Mouse (Mus musculus): ENCODE measurements around the gene Tor1aip2. TPM values are rescaled to one million over a fixed set of nuclear protein-coding genes. Genes with fewer than 3 reads are reported as not detected.
A peak's percentile ranks its signal among the peaks of the same experiment; 100 is the strongest.

The Tor1aip2 gene
- 69.4 and 73.9 TPM in 2 replicates for polyA plus RNA-seq (2015; fragmentation: Nextera tagmentation; extraction: Ambion mirVana)

DNA sequence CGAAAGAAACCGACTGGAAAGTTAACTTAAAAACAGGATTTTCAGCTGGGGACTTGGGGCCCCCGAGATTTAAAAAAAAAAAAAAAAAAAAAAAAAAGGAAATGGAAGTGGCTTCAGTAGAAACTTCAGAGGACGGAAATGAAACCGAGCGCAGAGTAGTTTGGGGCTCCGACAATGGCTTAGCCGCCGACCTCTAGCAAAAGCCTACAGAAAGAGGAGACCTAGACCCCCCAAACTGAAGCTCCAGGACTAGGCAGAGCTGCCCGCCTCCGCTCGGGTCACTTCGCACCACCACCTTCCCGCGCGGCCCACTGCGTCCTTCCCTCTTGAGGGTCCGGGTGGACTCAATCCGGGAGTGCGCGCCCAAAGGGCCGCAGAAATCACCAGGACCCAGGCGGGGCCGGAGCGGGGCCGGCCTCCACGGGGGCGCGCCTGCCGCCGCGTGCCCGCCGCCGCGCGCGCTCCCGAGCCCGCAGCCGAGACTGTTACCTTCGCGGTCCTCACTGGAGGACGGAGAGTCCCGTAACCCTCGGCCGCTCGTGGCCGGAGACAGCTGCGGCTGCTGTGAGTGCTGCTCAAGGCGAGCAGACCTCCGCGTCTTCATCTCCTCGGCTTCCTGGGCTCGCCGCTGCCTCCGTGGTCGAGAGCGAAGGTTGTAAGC is at the start of gene Tor1aip2:
TSS of gene Tor1aip2 (plus strand) at position 135 of the 661 bp plus-strand sequence.
- under 1% methylated on average over 59 of the region's 59 CpGs for WGBS
- H3K9me3 ChIP-seq (ENCODE audit: control insufficient read depth, low read length) = no peaks in the 10 kb centered on the region
- H3K27ac ChIP-seq (ENCODE audit: low read length) = peak within 1 kb of the TSS; percentile 98
- peak; percentile 63 for ATAC-seq
- peaks cover 8% of the 10 kb centered on the region for H3K36me3 ChIP-seq (ENCODE audit: control insufficient read depth, insufficient read depth)
- peaks cover 10% of the 10 kb centered on the region for H3K4me1 ChIP-seq (replicated peaks; ENCODE audit: control insufficient read depth, insufficient read depth, low read length)
- H3K4me3 ChIP-seq (replicated peaks; ENCODE audit: low read length) = peak within 1 kb of the TSS; percentile 83
- peak within 1 kb of the TSS; percentile 64 for H3K4me2 ChIP-seq (ENCODE audit: low read length)
- H3K27me3 ChIP-seq (replicated peaks; ENCODE audit: control insufficient read depth, insufficient read depth, low read length) = no peaks in the 10 kb centered on the region
- H3K9ac ChIP-seq (replicated peaks; ENCODE audit: low read depth, low read length) = peak within 1 kb of the TSS; percentile 92

DNA sequence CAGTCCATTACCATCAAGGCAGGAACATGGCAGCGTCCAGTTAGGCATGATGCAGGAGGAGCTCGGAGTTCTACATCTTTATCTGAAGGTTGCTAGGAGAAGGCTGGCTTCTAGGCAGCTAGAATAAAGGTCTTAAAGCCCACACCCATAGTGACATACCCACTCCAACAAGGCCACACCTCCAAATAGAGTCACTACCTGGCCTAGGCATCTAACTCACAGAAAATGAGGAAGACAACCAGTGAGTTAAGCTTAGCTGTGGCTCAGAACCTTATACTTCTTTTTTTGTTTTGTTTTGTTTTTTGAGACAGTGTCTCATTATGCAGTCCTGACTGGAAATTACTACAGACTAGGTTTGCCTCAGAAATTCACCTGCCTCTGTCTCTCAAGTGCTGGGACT is 47.6 kb upstream of the Tor1aip2 start:
- Histone ChIP-seq H3K27me3 (replicated peaks; ENCODE audit: control insufficient read depth, insufficient read depth, low read length) (no peaks in the 10 kb centered on the region), H3K4me1 (replicated peaks; ENCODE audit: control insufficient read depth, insufficient read depth, low read length) (no peaks in the 10 kb centered on the region), H3K9me3 (ENCODE audit: control insufficient read depth, low read length) (no peaks in the 10 kb centered on the region), H3K36me3 (ENCODE audit: control insufficient read depth, insufficient read depth) (no peaks in the 10 kb centered on the region), H3K27ac (ENCODE audit: low read length) (no peak overlapping the region), H3K9ac (replicated peaks; ENCODE audit: low read depth, low read length) (no peak overlapping the region), H3K4me3 (replicated peaks; ENCODE audit: low read length) (no peak overlapping the region), H3K4me2 (ENCODE audit: low read length) (no peak overlapping the region)
- ATAC-seq = no peak
- 86% methylated on average over 2 of the region's 2 CpGs for WGBS

DNA sequence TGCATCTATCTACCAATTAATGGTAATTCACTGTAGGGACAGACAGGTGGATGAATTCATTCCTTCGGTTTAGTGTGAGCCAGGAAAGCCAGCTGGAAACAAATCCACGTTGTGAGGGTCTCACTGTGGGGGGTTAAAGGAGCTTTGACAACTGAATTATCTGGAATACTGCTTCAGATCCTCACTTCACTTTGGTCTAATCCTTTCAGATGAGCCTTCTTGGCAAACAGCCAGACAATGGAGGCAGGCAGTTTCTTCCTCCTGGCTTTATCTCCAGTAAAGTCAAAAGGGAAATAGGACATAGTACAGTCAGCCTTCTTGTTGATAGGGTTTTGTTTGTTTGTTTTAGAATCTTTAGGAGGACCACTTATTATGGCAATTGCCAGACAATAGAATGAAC is 45.8 kb upstream of the Tor1aip2 start:
- no peak overlapping the region for H3K4me3 ChIP-seq (replicated peaks; ENCODE audit: low read length)
- H3K9ac ChIP-seq (replicated peaks; ENCODE audit: low read depth, low read length) = no peak overlapping the region
- no peak overlapping the region for H3K27ac ChIP-seq (ENCODE audit: low read length)
- H3K9me3 ChIP-seq (ENCODE audit: control insufficient read depth, low read length) = no peaks in the 10 kb centered on the region
- WGBS = 0% methylated on average over 2 of the region's 2 CpGs
- no peak for ATAC-seq
- H3K4me2 ChIP-seq (ENCODE audit: low read length) = no peak overlapping the region
- no peaks in the 10 kb centered on the region for H3K27me3 ChIP-seq (replicated peaks; ENCODE audit: control insufficient read depth, insufficient read depth, low read length)
- no peaks in the 10 kb centered on the region for H3K36me3 ChIP-seq (ENCODE audit: control insufficient read depth, insufficient read depth)
- no peaks in the 10 kb centered on the region for H3K4me1 ChIP-seq (replicated peaks; ENCODE audit: control insufficient read depth, insufficient read depth, low read length)

DNA sequence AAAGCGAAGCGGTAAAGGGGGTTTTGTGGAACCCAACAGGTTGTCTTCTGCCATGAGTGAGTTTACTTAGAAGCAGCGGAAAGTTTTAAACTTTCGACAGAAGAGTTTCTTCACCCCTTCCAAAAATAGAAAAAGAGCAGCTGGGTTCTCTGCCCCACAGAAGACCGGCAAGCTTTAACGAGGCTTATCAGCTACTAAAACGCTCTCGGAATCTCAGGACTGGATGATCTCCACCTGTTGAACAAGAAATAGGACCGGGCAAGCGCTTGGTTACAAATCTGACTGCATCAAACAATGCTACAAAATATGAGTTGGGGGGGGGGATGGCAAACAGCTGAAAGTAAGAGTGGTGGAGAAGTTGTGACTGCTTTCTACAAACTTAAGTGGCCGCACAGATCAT is 44.8 kb upstream of the Tor1aip2 start:
- 60% methylated on average over 11 of the region's 11 CpGs for WGBS
- no peak for ATAC-seq
- Histone ChIP-seq H3K4me3 (replicated peaks; ENCODE audit: low read length) (no peak overlapping the region), H3K27ac (ENCODE audit: low read length) (no peak overlapping the region), H3K9ac (replicated peaks; ENCODE audit: low read depth, low read length) (no peak overlapping the region), H3K4me1 (replicated peaks; ENCODE audit: control insufficient read depth, insufficient read depth, low read length) (no peaks in the 10 kb centered on the region), H3K36me3 (ENCODE audit: control insufficient read depth, insufficient read depth) (no peaks in the 10 kb centered on the region), H3K9me3 (ENCODE audit: control insufficient read depth, low read length) (no peaks in the 10 kb centered on the region), H3K27me3 (replicated peaks; ENCODE audit: control insufficient read depth, insufficient read depth, low read length) (no peaks in the 10 kb centered on the region), H3K4me2 (ENCODE audit: low read length) (no peak overlapping the region)

DNA sequence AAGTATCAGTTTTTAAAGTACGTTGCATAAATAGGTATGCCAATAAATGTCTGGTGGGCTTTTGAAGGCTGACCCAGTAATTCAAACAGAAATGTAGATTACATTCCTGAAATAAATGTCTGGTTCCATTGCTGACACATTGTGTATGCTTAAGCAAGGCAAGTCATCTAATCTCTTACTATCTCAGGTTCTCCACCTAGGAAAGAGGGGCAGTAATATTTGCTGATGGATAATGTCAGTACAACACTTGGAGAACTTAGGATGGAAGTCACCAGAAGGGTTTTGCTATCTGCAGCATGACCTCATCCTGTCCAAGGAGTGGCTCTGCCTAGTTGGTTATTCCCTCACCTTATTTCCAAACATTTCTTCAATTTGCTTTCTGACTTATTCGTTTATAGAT is 40.7 kb upstream of the Tor1aip2 start:
- WGBS = 86% methylated on average over 2 of the region's 2 CpGs
- H3K36me3 ChIP-seq (ENCODE audit: control insufficient read depth, insufficient read depth) = no peaks in the 10 kb centered on the region

DNA sequence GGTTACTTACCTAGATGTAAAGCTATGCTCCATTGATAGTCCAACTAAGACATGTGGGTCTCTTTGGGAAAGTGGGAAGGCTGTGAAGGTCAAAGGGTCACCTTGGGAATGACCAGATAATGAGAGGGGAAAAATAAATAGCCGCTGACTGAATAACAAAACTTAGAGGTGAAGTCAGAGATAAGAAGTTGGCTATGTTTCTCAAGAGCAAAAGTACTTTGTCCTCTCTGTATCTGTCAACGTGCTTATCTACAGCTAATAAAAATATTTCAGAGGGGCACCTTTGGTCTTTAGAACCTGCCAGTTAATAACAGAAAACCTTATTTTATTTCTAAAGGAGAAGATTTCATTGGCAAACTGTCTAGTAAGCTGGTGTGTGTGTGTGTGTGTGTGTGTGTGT is 39.6 kb upstream of the Tor1aip2 start:
- Histone ChIP-seq H3K27ac (ENCODE audit: low read length) (no peak overlapping the region), H3K4me3 (replicated peaks; ENCODE audit: low read length) (no peak overlapping the region), H3K4me1 (replicated peaks; ENCODE audit: control insufficient read depth, insufficient read depth, low read length) (no peaks in the 10 kb centered on the region), H3K9me3 (ENCODE audit: control insufficient read depth, low read length) (no peaks in the 10 kb centered on the region), H3K9ac (replicated peaks; ENCODE audit: low read depth, low read length) (no peak overlapping the region), H3K4me2 (ENCODE audit: low read length) (no peak overlapping the region), H3K27me3 (replicated peaks; ENCODE audit: control insufficient read depth, insufficient read depth, low read length) (no peaks in the 10 kb centered on the region), H3K36me3 (ENCODE audit: control insufficient read depth, insufficient read depth) (no peaks in the 10 kb centered on the region)
- ATAC-seq = no peak
- 85% methylated on average over 2 of the region's 2 CpGs for WGBS

More for the DNA sequence above, 40.7 kb upstream of the Tor1aip2 start:
- no peak overlapping the region for H3K9ac ChIP-seq (replicated peaks; ENCODE audit: low read depth, low read length)
- no peaks in the 10 kb centered on the region for H3K4me1 ChIP-seq (replicated peaks; ENCODE audit: control insufficient read depth, insufficient read depth, low read length)
- ATAC-seq = no peak
- H3K27ac ChIP-seq (ENCODE audit: low read length) = no peak overlapping the region
- no peak overlapping the region for H3K4me3 ChIP-seq (replicated peaks; ENCODE audit: low read length)
- no peaks in the 10 kb centered on the region for H3K9me3 ChIP-seq (ENCODE audit: control insufficient read depth, low read length)
- no peak overlapping the region for H3K4me2 ChIP-seq (ENCODE audit: low read length)
- no peaks in the 10 kb centered on the region for H3K27me3 ChIP-seq (replicated peaks; ENCODE audit: control insufficient read depth, insufficient read depth, low read length)

DNA sequence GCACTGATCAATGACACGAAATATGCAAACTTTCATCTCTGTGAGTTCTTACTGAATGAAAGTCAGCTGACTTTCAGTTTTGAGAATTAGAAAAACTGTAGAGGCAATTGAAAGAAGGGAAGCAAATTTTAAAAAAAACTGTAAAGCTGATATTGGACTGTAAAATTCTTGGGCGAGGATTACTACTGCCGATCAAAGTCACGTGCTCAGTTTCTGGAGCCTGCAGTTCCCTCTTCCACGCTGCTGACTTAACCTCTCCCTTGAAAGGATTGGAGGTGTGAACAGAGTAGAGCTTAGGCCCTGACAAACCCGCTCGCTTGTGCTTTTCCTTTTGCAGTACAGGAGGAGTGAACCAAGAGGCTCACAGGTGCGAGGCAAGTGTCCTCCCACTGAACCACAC is 32.8 kb upstream of the Tor1aip2 start:
- ATAC-seq = no peak
- no peaks in the 10 kb centered on the region for H3K4me1 ChIP-seq (replicated peaks; ENCODE audit: control insufficient read depth, insufficient read depth, low read length)
- H3K27ac ChIP-seq (ENCODE audit: low read length) = no peak overlapping the region
- H3K4me3 ChIP-seq (replicated peaks; ENCODE audit: low read length) = no peak overlapping the region
- H3K9ac ChIP-seq (replicated peaks; ENCODE audit: low read depth, low read length) = no peak overlapping the region
- H3K27me3 ChIP-seq (replicated peaks; ENCODE audit: control insufficient read depth, insufficient read depth, low read length) = no peaks in the 10 kb centered on the region
- H3K9me3 ChIP-seq (ENCODE audit: control insufficient read depth, low read length) = no peaks in the 10 kb centered on the region
- H3K36me3 ChIP-seq (ENCODE audit: control insufficient read depth, insufficient read depth) = peaks cover 11% of the 10 kb centered on the region; the same call in 1 of the 2 replicates
- 90% methylated on average over 8 of the region's 8 CpGs for WGBS
- no peak overlapping the region for H3K4me2 ChIP-seq (ENCODE audit: low read length)

DNA sequence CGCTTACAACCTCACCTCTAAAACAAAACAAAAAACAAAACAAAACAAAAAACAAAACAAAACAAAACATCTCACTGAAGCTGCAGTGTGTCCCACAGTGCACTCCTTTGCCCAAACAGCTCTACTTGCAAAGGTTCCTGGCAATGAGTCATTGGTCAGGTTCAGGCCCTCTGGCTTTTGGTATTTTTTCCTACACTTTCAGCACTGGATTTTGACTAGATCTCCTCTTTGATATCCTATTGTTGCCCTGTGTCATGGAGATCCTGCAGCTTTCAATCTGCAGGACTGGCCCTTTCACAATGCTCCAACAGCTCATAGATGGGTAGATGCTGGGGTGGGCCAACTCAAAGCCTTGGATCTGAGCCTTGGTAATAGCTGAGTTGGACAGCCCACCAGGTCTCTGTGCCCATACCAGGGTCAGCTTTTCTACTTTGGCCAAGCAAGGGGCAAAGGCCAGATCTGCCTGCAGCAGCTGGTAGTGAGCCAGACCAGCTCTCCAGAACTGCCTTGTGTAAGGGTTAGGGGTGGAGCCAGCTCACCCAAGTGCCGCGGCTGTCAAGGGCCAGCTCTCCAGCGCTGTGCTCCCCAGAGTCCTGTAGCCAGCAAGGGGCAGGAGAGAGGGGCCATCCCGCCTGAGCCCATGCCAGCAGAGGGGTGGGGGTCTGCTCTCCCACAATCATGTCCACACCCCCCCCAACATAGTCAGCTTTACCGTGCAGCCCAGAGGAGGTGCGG is 31.8 kb upstream of the Tor1aip2 start:
- Histone ChIP-seq H3K9ac (replicated peaks; ENCODE audit: low read depth, low read length) (no peak overlapping the region), H3K36me3 (ENCODE audit: control insufficient read depth, insufficient read depth) (peaks cover 12% of the 10 kb centered on the region; the same call in 1 of the 2 replicates), H3K27me3 (replicated peaks; ENCODE audit: control insufficient read depth, insufficient read depth, low read length) (no peaks in the 10 kb centered on the region), H3K27ac (ENCODE audit: low read length) (no peak overlapping the region), H3K4me1 (replicated peaks; ENCODE audit: control insufficient read depth, insufficient read depth, low read length) (no peaks in the 10 kb centered on the region), H3K9me3 (ENCODE audit: control insufficient read depth, low read length) (no peaks in the 10 kb centered on the region), H3K4me3 (replicated peaks; ENCODE audit: low read length) (no peak overlapping the region), H3K4me2 (ENCODE audit: low read length) (no peak overlapping the region)
- ATAC-seq = no peak
- 73% methylated on average over 7 of the region's 7 CpGs for WGBS

DNA sequence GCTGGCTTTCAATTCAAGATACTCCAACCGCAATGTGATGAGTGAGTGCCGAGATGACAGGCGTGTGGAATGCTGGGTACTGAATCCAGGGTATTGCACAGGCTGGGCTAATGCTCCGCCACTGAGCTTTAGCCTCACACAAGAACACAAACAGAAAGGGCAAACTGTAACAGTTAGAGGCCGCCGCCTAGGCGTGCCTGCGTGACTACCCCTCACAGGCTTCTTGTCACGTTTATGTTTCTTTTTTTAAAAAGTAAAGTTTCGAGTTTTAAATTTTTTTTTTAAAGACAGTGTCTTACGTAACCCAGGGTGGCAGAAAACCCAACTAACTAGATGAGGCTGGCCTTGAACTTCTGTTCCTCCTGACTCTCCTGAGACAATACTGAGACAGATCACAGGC is 29.3 kb upstream of the Tor1aip2 start:
- Histone ChIP-seq H3K4me3 (replicated peaks; ENCODE audit: low read length) (no peak overlapping the region), H3K9ac (replicated peaks; ENCODE audit: low read depth, low read length) (no peak overlapping the region), H3K9me3 (ENCODE audit: control insufficient read depth, low read length) (no peaks in the 10 kb centered on the region), H3K4me1 (replicated peaks; ENCODE audit: control insufficient read depth, insufficient read depth, low read length) (no peaks in the 10 kb centered on the region), H3K36me3 (ENCODE audit: control insufficient read depth, insufficient read depth) (peaks cover 13% of the 10 kb centered on the region; the same call in 1 of the 2 replicates), H3K27me3 (replicated peaks; ENCODE audit: control insufficient read depth, insufficient read depth, low read length) (no peaks in the 10 kb centered on the region), H3K27ac (ENCODE audit: low read length) (no peak overlapping the region), H3K4me2 (ENCODE audit: low read length) (no peak overlapping the region)
- no peak for ATAC-seq
- 94% methylated on average over 11 of the region's 11 CpGs for WGBS

Measured in forebrain, embryonic 16.5 days (tissue).